Mouse (Mus musculus): Measurements from ENCODE around the gene Pla2g12a.

DNA sequence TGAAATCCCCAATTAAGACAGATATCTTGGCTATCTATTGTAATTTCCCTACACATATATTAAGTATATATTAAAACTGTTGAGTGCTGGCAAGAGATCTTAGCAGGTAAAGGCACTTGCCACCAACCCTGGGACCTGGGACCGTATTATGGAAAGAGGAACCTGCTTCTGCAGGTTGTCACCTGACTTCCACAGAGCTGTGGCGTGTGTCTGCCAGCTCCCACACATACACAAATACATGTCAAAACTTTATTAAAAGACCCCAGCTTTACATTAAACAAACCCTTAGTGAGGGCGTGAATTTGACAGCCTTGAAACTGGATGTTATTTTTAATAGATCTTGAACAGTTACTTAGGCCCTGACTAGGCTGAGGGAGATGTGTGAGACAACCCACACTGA lies 25.0 kb downstream of the Pla2g12a start:
- TF ChIP-seq CTCF (IDR thresholded peaks at IDR 0.05; ENCODE audit: insufficient read depth, low read depth, low read length) (no peak), POLR2A (IDR thresholded peaks at IDR 0.05; ENCODE audit: insufficient read depth, low read depth, low read length) (no peak)
